Mouse (Mus musculus) C2C12 (cell line): Measurements from ENCODE around the gene Fermt2.

ENCODE experiments used
- CTCF ChIP-seq: IDR thresholded peaks from one replicate; pipeline ENCODE4 v1.5.1; 2011; ENCODE audit not compliant: control insufficient read depth, insufficient read depth, insufficient read length
- MAX ChIP-seq: IDR thresholded peaks from one replicate; pipeline ENCODE4 v1.6.1; 2011; ENCODE audit warnings: mild to moderate bottlenecking, control low read depth
- MYOD1 ChIP-seq: IDR thresholded peaks from one replicate; pipeline ENCODE4 v1.6.1; 2011; ENCODE audit warnings: low read depth; ENCODE audit not compliant: control insufficient read depth, insufficient read length
- MYOG ChIP-seq: IDR thresholded peaks from one replicate; pipeline ENCODE4 v1.6.1; 2011; ENCODE audit not compliant: control insufficient read depth, insufficient read length; ENCODE audit errors: extremely low read depth
- USF1 ChIP-seq: IDR thresholded peaks from one replicate; pipeline ENCODE4 v1.6.1; 2011; ENCODE audit warnings: low read depth, mild to moderate bottlenecking, control low read depth, moderate library complexity

- TF ChIP-seq MAX (no peak), CTCF (no peak), MYOD1 (no peak), USF1 (no peak), MYOG (no peak)
Observed at GRCm38 (mm10) chr14:45476990-45477389, 52.9 kb downstream of the Fermt2 start.
